Mouse (Mus musculus) spleen, adult 2 months (tissue): Measurements from ENCODE around the gene Tmem204.

ENCODE experiments used
- CTCF ChIP-seq: fragments of 200-500 bp; IDR thresholded peaks from 2 replicates; pipeline ENCODE4 v1.5.1; 2011; ENCODE audit warnings: mild to moderate bottlenecking, inconsistent platforms; ENCODE audit not compliant: insufficient read depth, insufficient read length, insufficient replicate concordance; ENCODE audit errors: extremely low read depth
- POLR2A ChIP-seq: fragments of 200-500 bp; IDR thresholded peaks from 2 replicates; pipeline ENCODE4 v1.6.1; 2011; ENCODE audit warnings: low read depth, low read length, inconsistent platforms

DNA sequence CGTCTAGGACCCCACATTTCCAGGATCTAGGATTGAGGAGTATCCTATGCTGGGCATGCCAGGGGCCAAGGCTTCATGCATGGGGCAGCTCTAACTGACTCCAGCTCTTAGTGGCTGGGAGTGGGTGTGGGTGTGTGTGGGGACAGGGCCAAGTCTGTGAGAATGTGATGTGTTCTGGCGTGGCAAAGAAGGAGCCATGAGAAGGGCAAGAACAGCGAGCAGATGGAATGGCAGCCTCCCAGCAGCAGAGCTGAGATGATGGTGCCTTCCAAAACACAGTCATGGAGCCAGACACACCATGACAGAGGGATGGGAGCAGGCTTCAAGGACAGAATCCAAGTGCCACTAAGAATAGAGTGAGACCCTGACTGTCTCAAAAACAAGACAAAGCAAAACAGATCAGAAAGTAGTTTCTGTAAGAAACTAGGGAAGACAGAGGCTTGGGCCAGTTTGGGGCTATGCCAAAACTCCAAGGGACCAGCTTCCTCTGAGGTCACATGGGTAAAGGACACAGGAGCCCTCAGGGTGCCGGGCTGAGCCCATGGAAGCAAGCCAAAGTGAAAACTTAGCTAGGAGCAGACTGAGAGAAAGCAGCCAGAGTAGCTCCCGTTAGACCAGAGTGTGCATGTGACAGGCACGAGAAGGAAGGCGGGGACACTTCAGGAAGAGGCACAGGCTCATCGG is 28.5 kb upstream of the Tmem204 start:
- TF ChIP-seq CTCF (no peak), POLR2A (no peak)
